In the genomic region with DNA sequence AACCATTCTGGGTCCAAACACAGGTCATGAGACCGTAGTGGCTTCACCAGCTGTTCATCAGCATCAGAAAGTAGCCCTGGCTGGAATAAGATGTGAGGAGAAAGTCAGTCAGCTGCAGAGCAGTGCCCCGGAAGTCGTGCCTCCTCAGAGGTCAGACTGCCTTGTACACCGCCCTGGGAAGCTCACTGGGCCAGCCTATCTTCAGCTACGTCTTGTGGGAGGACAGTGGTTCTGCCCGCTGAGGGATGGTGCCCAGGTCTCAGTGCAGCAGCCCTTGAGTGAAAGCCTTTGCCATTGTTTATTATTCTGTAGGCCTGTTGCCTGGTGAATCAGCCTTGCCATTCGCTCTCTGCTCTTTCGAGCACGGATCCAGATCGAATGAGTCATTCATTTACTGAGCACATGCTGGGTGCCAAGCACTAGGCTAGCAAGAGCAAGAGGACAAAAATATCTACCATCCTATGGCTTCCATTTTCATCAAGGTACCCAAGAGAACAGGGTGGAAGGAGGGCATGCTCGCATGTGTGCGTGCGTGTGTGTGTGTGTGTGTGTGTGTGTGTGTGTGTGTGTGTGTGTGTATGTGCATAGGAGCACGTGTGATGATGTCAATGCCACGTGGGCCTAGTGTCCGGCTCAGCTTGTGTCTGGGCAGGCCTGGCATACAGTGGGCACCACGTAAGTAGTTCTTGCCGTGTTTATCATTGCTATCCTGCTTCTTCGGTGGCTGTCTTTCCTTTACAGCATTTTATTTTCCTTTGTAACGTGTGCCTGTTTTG, we compare ENCODE assay signal across 8 mouse cellular contexts.
DNase-seq lines count a peak whose midpoint lies in the region; ATAC-seq and TF ChIP-seq lines count a peak whose summit lies in the region.

No protein-coding gene starts in this region.

- no peak overlapping the region for H3K4me2 ChIP-seq in heart, embryonic 12.5 days
- H3K4me2 ChIP-seq in myocyte (ENCODE audit: low read depth): peak overlapping the region; percentile 87

- H3K9ac ChIP-seq in heart, embryonic 12.5 days: no peak overlapping the region

- TF ChIP-seq CTCF in kidney, adult 2 months (conservative IDR thresholded peaks at IDR 0.05; ENCODE audit: insufficient read depth, insufficient read length, low read depth, low read length): no peak

- H3K9me3 ChIP-seq in heart, embryonic 12.5 days (replicated peaks): no peaks in the 10 kb centered on the region

- H3ac ChIP-seq in myocyte (ENCODE audit: control insufficient read depth, insufficient read length): no peak overlapping the region

- no peak for ATAC-seq in heart, embryonic 12.5 days (ENCODE audit: insufficient number of reproducible peaks, low FRiP score)

- peaks cover 12% of the 10 kb centered on the region for H3K4me1 ChIP-seq in heart, embryonic 12.5 days (replicated peaks)
- peaks cover 11% of the 10 kb centered on the region for H3K4me1 ChIP-seq in kidney, adult 2 months (ENCODE audit: control insufficient read depth, insufficient read depth, low read length)

- H3K36me3 ChIP-seq in heart, embryonic 12.5 days: no peaks in the 10 kb centered on the region
- no peaks in the 10 kb centered on the region for H3K36me3 ChIP-seq in kidney, adult 2 months (ENCODE audit: control insufficient read depth, insufficient read depth, low read length)
- H3K36me3 ChIP-seq in myocyte (ENCODE audit: control insufficient read depth, insufficient read depth): no peaks in the 10 kb centered on the region

- TF ChIP-seq POLR2A in kidney, adult 2 months (IDR thresholded peaks at IDR 0.05; ENCODE audit: low read depth, low read length): no peak
- no peak for TF ChIP-seq POLR2A in myocyte (IDR thresholded peaks at IDR 0.05; ENCODE audit: insufficient read length, low read depth)

- H3K4me3 ChIP-seq in heart, embryonic 12.5 days: no peak overlapping the region
- peak overlapping the region; percentile 24 for H3K4me3 ChIP-seq in kidney, adult 2 months (ENCODE audit: insufficient read depth, low read depth, low read length)
- no peak overlapping the region for H3K4me3 ChIP-seq in myocyte

- H3K27ac ChIP-seq in heart, embryonic 12.5 days (ENCODE audit: poor library complexity, severe bottlenecking): no peak overlapping the region
- H3K27ac ChIP-seq in kidney, adult 2 months (ENCODE audit: insufficient read depth, low read depth, low read length): peak overlapping the region; percentile 85

- H3K27me3 ChIP-seq in heart, embryonic 12.5 days (replicated peaks): no peaks in the 10 kb centered on the region
- no peaks in the 10 kb centered on the region for H3K27me3 ChIP-seq in kidney, adult 2 months (replicated peaks; ENCODE audit: control insufficient read depth, insufficient read depth, low read length)
- no peaks in the 10 kb centered on the region for H3K27me3 ChIP-seq in myocyte (ENCODE audit: control insufficient read depth, insufficient read depth, insufficient read length)

- peak; percentile 35 to 49 for DNase-seq in heart, adult 9 months (ENCODE audit: low spot score in 2 of 2)
- peak; percentile 62 for DNase-seq in CD4-positive helper T cell, adult 2 months (ENCODE audit: low read depth, low spot score)
- peak; percentile 62 for DNase-seq in adrenal gland, postnatal 10 days
- DNase-seq in kidney, adult 2 months: peak; percentile 83
- DNase-seq in thymus, postnatal 25 days: no peak
- no peak for DNase-seq in right cerebral cortex, postnatal 10 days (ENCODE audit: low spot score in 2 of 2)

- 80% methylated on average over 19 of the region's 20 CpGs for WGBS in heart, embryonic 12.5 days
- WGBS in kidney, adult 2 months: 54% methylated on average over 20 of the region's 20 CpGs

- peaks cover 94% of the 10 kb centered on the region for H3K79me2 ChIP-seq in myocyte (ENCODE audit: control insufficient read depth, insufficient read depth)

TF ChIP-seq in myocyte, 11 proteins besides CTCF, POLR2A, EP300 and RAD21:
- peak in 2 of 3 experiments; percentile 13 to 19 for TF ChIP-seq MYOG (IDR thresholded peaks at IDR 0.05; ENCODE audit: control insufficient read depth in 1 of 3, insufficient read depth in 1 of 3, insufficient read length in 2 of 3, low read depth in 2 of 3)
- TF ChIP-seq MAX (IDR thresholded peaks at IDR 0.05; ENCODE audit: low read depth): peak; percentile 89
- no peak for TF ChIP-seq CEBPB (IDR thresholded peaks at IDR 0.05; ENCODE audit: insufficient read depth, poor library complexity, severe bottlenecking)
- TF ChIP-seq MYOD1 (IDR thresholded peaks at IDR 0.05; ENCODE audit: control insufficient read depth in 1 of 3, insufficient read length in 2 of 3, low read depth in 2 of 3): peak; percentile 56 to 76 (median 74)
- no peak for TF ChIP-seq TCF12 (IDR thresholded peaks at IDR 0.05; ENCODE audit: insufficient read depth, poor library complexity, severe bottlenecking)
- TF ChIP-seq POLR2AphosphoS2 (IDR thresholded peaks at IDR 0.05; ENCODE audit: insufficient read length, low read depth): peak; percentile 65

Comparison
In these comparisons a context has a peak if more than half of its experiments do, and no peak if none do; other contexts are left out.
1. DNase-seq: peak in heart, adult 9 months (2 of 2), CD4-positive helper T cell, adult 2 months (single experiment), adrenal gland, postnatal 10 days (single experiment) and kidney, adult 2 months (single experiment); none in thymus, postnatal 25 days (single experiment) and right cerebral cortex, postnatal 10 days (0 of 2).